Mouse (Mus musculus) embryonic fibroblast, embryonic 13.5 days (primary cell): ENCODE data around the gene C530008M17Rik. TPM values are rescaled to one million over a fixed set of nuclear protein-coding genes. Genes with fewer than 3 reads are reported as not detected.
A peak's percentile ranks its signal among the peaks of the same experiment; 100 is the strongest.

Source experiments
- H3K27ac ChIP-seq: 2 replicates; pipeline ENCODE4 v1.5.1; 2012; ENCODE audit warnings: low read length, control low read depth, inconsistent platforms; ENCODE audit not compliant: insufficient read depth
- H3K4me1 ChIP-seq: 2 replicates; pipeline ENCODE4 v1.6.1; 2011; ENCODE audit warnings: low read length; ENCODE audit not compliant: control insufficient read depth, insufficient read depth
- H3K4me3 ChIP-seq: 2 replicates; pipeline ENCODE4 v1.5.1; 2011; ENCODE audit warnings: mild to moderate bottlenecking, control low read depth, low read length; ENCODE audit not compliant: insufficient read depth
- CTCF ChIP-seq: IDR thresholded peaks from 2 replicates; pipeline ENCODE4 v1.5.1; 2011; ENCODE audit warnings: mild to moderate bottlenecking, control low read depth, low read length, moderate library complexity, borderline replicate concordance; ENCODE audit not compliant: insufficient read depth
- POLR2A ChIP-seq: IDR thresholded peaks from 2 replicates; pipeline ENCODE4 v1.6.1; 2011; ENCODE audit warnings: low read depth, mild to moderate bottlenecking, control low read depth, low read length, moderate library complexity
- polyA plus RNA-seq: library from polyadenylated mRNA; stranded (reverse); fragments of >200 nt; gene quantifications from 2 replicates; pipeline ENCODE4 v1.2.4, GENCODE M21; 2011; ENCODE audit warnings: low read depth; ENCODE audit not compliant: missing spikeins, insufficient read length

The C530008M17Rik gene
- polyA plus RNA-seq, 1 experiment: 17.9 TPM

DNA sequence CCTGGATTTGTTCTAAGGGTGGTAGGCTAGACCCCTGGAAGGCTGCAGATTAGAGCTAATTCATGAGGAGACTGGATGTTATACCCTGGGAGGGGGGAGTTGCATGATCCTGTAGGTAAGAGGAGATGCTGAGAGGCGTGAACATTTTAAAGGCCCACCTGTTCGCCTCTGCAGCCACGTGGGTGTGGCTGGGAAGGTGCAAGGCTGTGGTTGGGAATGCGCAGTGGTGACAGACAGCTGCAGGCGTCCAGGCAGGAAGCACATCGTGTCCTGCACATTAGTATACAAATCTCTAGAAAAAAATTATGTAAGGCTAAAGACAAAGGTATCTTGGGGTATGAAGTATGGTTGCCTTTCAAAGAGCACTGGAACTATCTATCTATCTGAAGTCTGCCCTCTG lies 128.7 kb downstream of the C530008M17Rik start:
- Histone ChIP-seq H3K27ac (no peak overlapping the region), H3K4me3 (no peak overlapping the region), H3K4me1 (no peaks in the 10 kb centered on the region)
- TF ChIP-seq POLR2A: no peak
- no peak for TF ChIP-seq CTCF

DNA sequence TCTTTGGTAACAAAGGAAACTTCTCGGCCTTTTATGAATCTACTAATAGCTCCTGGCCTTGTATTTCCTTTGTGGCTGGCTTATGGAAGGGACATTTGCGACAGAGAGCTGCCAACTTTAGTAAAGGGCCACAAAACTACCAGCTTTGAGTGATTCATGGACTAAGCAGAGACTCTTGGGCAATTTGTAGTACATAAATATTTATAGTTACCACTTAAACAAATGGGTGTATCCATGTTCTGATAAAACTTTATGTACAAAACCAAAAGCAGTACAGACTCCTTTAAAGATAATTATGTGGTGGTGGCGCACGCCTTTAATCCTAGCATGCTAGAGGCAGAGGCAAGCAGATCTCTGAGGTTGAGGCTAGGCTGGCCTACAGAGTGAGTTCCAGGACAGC lies 133.6 kb downstream of the C530008M17Rik start:
- no peak overlapping the region for H3K27ac ChIP-seq
- TF ChIP-seq POLR2A: no peak
- no peak for TF ChIP-seq CTCF
- no peaks in the 10 kb centered on the region for H3K4me1 ChIP-seq
- no peak overlapping the region for H3K4me3 ChIP-seq

DNA sequence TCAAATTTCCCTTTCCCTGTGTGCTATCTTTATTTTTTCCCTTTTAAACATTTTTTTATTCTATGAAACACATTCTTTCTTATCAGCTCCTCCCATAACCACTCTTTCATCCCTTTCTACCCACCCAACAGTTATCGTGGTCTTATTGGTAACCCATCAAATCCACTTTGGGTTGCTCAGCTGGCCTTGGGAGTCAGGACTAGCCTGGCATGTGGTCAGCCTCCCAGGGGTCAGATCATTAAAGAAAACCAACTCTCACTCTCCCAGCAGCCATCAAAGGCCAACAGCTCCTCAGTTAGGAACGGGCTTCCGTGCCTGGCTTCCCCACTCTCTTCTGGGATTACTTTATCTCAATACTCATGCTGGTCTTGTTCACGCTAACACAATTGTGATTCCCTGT lies 135.0 kb downstream of the C530008M17Rik start:
- no peak overlapping the region for H3K4me3 ChIP-seq
- no peak overlapping the region for H3K27ac ChIP-seq
- TF ChIP-seq POLR2A (no peak), CTCF (no peak)
- no peaks in the 10 kb centered on the region for H3K4me1 ChIP-seq

DNA sequence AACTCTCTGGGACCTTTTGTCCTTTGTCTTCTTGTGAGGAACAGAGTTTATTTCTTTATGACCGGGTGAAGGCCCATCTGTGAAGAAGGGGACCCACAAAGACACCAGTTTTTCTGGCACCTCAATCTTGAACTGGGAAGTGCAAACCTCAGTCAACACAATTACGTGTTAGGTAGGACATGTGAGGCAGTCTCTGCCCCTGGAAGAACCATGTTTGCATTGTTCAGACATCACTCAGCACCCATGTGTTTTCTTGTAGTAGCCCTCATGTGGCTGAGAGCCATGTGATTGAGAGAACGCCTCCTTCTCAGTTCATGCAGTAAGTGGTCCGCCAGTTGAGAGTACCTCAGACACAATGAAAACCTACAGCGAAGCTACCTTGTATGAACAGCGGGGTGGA lies 136.4 kb downstream of the C530008M17Rik start:
- no peaks in the 10 kb centered on the region for H3K4me1 ChIP-seq
- no peak for TF ChIP-seq CTCF
- no peak for TF ChIP-seq POLR2A
- no peak overlapping the region for H3K27ac ChIP-seq
- no peak overlapping the region for H3K4me3 ChIP-seq

DNA sequence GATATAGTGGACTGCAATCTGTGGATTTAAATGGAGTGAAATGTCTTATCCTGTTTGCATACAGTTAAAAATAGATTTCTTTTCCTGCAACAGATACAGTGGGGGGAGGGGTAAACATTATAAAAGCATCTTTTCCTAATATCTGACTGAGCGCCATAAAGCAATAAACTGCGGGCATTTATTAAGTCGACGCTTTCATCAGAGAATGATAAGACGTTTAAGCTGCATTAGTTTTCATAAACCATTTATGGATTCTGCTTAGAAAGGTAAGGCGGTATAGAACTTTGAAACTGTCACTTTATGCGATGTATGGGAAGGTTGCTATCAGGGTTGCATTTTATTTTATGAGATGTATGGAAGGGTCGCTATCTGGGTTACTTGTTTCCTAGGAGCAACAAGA lies 141.7 kb downstream of the C530008M17Rik start:
- TF ChIP-seq POLR2A: no peak
- TF ChIP-seq CTCF: no peak
- H3K4me3 ChIP-seq: no peak overlapping the region
- H3K4me1 ChIP-seq: peaks cover 2% of the 10 kb centered on the region; the same call in 1 of the 2 replicates
- H3K27ac ChIP-seq: no peak overlapping the region

DNA sequence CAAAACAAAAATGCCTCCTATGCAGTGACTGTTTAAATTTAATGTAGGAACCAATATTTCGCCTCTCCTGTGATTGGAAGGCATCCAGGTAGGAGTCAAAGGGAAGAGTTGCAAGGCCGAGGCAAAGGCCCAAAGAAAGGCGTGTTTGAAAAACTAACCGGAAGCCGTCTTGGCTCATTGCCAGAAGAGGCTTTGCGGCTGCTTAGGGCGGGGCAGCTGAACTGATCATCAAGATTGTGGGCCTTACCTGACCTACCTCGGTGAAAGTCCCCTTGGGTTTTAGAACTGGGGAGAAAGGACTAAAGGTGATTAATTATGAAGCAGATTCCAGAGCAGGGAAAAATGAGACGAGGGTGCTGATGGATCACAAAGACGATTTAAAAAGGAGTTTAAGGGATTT lies 143.2 kb downstream of the C530008M17Rik start:
- no peak overlapping the region for H3K27ac ChIP-seq
- H3K4me1 ChIP-seq: peaks cover 2% of the 10 kb centered on the region; the same call in 1 of the 2 replicates
- no peak overlapping the region for H3K4me3 ChIP-seq
- TF ChIP-seq CTCF (no peak), POLR2A (no peak)

DNA sequence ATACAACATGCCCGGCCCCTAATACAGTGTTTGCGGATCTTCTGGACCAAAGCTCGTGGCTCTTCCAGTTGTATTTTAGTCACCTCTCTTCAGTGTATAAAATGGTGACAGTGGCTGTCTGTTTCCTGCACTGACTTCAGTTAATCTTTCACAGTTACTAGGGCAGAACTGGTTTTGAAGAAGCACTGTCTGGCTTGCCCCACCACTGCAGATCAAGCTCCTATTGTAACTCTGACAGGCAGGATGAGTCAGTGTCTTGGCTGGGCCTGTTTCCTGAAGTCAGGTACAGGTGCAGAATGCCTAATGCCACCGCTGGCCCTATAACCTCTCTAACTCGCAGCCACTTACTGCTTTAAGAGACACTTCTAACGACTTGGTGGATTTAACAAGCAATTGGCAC lies 152.7 kb downstream of the C530008M17Rik start:
- Histone ChIP-seq H3K4me3 (no peak overlapping the region), H3K27ac (no peak overlapping the region), H3K4me1 (no peaks in the 10 kb centered on the region)
- TF ChIP-seq POLR2A (no peak), CTCF (no peak)

DNA sequence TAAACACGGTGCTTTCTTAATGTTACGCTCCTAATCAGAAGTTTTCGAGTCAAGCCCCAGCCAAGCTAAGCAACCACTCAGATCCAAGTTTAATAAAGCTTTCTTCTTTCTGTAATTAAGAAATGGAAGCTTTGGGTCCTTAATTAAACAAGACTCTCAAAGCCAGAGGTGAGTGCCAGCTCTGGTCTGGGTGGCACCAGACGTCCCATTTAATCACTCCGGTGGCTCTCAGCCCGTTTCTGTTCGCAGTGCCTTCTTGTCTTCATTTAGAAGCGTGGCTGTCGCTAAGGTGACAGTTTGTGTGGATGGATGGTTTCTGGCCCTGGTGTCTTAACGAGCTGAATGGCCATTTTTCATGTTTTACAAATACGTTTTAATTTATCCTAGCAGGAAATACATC lies 158.7 kb downstream of the C530008M17Rik start:
- TF ChIP-seq CTCF (no peak), POLR2A (no peak)
- Histone ChIP-seq H3K4me3 (no peak overlapping the region), H3K27ac (no peak overlapping the region), H3K4me1 (no peaks in the 10 kb centered on the region)

DNA sequence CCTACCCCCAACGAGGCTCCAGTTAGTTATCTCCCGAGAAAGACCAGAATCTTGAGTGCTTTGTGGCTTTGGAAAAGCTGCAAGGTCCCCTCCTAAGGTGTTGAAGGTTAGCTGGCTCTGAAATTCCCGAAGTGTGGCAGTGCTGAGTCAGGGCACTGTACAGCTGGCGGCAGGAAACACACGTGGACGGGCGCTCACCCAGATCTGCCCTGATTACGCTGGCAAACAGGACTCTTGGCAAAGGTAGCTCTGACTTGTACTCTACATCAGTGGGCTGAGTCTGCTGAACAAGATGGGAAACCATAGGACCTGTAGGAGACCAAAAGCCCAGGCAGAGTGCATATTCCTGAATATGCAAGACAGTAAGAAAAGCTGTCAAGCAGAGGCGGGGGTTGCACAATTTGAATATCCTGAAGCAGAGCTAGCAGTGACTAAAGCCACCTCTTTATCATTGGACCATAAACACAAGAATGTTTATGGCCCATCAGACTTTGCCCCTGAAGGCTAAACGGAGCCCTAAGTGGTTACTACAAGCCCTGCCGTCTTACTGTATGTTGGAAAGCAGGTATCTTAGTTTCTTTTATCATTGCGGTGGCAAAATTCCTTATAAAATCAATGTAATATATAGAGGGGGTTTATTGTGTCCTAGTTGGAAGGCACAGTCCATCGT lies 159.6 kb downstream of the C530008M17Rik start:
- TF ChIP-seq POLR2A (no peak), CTCF (no peak)
- Histone ChIP-seq H3K4me3 (no peak overlapping the region), H3K27ac (no peak overlapping the region), H3K4me1 (no peaks in the 10 kb centered on the region)

DNA sequence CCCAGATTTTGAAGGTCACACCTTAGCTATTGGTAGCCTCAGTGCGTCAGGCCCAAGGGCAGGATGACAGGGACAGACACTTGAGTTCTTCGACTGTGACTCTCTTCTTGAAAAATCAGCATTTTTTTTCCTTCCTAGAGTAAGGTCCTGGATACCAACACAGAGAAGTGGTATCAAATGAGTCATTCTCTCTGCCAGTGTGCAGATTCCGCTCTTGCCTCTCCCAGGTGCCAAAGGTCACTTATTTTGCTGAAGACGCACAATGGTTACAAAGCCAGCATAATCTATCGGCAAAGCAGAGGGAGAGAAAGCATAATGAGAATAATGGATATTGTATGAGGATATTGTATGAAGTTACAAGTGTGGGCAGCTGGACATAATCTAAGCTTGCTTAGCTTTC lies 160.4 kb downstream of the C530008M17Rik start:
- TF ChIP-seq CTCF (no peak), POLR2A (no peak)
- H3K4me3 ChIP-seq: no peak overlapping the region
- no peaks in the 10 kb centered on the region for H3K4me1 ChIP-seq
- no peak overlapping the region for H3K27ac ChIP-seq

DNA sequence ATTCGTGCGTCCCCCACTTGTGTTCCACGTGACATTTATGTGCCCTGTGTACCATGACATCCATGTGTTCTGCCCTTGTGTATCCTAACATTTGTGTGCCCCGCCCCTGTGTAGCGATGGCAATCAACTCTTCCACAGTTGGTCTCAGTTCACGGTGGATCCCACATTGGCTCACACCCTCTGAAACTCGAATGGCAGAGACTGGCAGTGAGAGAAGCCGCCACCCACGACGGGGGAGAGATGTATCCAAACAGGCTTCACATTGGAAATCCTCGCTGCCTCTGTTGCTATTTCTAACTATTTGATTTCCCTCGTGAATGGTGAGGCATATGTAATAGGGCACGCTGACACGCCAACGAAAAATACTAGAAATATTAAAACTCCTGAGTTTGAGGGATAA lies 161.4 kb downstream of the C530008M17Rik start:
- Histone ChIP-seq H3K4me1 (no peaks in the 10 kb centered on the region), H3K27ac (no peak overlapping the region), H3K4me3 (no peak overlapping the region)
- TF ChIP-seq CTCF (peak; percentile 13; the same call in 1 of the 2 replicates), POLR2A (no peak)
